Mouse (Mus musculus) embryonic facial prominence, embryonic 11.5 days (tissue): ENCODE measurements at regions not wholly inside any gene's neighbourhood (a gene's known extent, or its start where the extent isn't known, plus 50 kb on each side); places are given as distances from the start of the nearest gene placed in this dataset.
A peak's percentile ranks its signal among the peaks of the same experiment; 100 is the strongest.

Source experiments
- ATAC-seq: fragments of 200-750 bp; cut with Nextera tagmentation; replicated peaks from 2 replicates; pipeline ENCODE4 v1.8.0; 2017; ENCODE audit warnings: low read depth; ENCODE audit not compliant: insufficient number of reproducible peaks, low FRiP score, low TSS enrichment
- DNase-seq: peaks from one replicate; pipeline ENCODE4 v3.0.0-alpha.2; 2015; ENCODE audit warnings: low spot score
- H3K27ac ChIP-seq: fragments of 300-500 bp; sonication (generic); replicated peaks from 2 replicates; pipeline ENCODE4 v1.5.1; 2014; ENCODE audit warnings: mild to moderate bottlenecking, low read depth, low read length, control low read depth
- H3K27me3 ChIP-seq: fragments of 300-500 bp; sonication (generic); 2 replicates; pipeline ENCODE4 v1.6.1; 2014; ENCODE audit warnings: mild to moderate bottlenecking, low read length, moderate library complexity, mixed read lengths; ENCODE audit not compliant: control insufficient read depth, insufficient read depth
- H3K36me3 ChIP-seq: fragments of 300-500 bp; sonication (generic); replicated peaks from 2 replicates; pipeline ENCODE4 v1.6.1; 2014; ENCODE audit warnings: low read depth, mild to moderate bottlenecking, low read length, moderate library complexity, mixed read lengths; ENCODE audit not compliant: control insufficient read depth, insufficient read depth
- H3K4me1 ChIP-seq: fragments of 300-500 bp; sonication (generic); 2 replicates; pipeline ENCODE4 v1.6.1; 2014; ENCODE audit warnings: low read length, mixed read lengths; ENCODE audit not compliant: control insufficient read depth, insufficient read depth
- H3K4me2 ChIP-seq: fragments of 300-500 bp; sonication (generic); 2 replicates; pipeline ENCODE4 v1.6.1; 2014; ENCODE audit warnings: low read depth, mild to moderate bottlenecking, control low read depth, low read length, moderate library complexity
- H3K4me3 ChIP-seq: fragments of 300-500 bp; sonication (generic); 2 replicates; pipeline ENCODE4 v1.5.1; 2014; ENCODE audit warnings: low read depth, low read length, control low read depth
- H3K9ac ChIP-seq: fragments of 300-500 bp; sonication (generic); replicated peaks from 2 replicates; pipeline ENCODE4 v1.6.1; 2014; ENCODE audit warnings: mild to moderate bottlenecking, control low read depth, low read length
- H3K9me3 ChIP-seq: fragments of 300-500 bp; sonication (generic); replicated peaks from 2 replicates; pipeline ENCODE4 v1.6.1; 2016; ENCODE audit warnings: mild to moderate bottlenecking, low read length, inconsistent platforms, mixed read lengths; ENCODE audit not compliant: control insufficient read depth
- WGBS: fragments of 180-500 bp; shearing (Covaris S2); extraction: QIAGEN DNeasy Blood & Tissue Kit; methylation state at CpG from one replicate; pipeline ENCODE4 v1.1.7; 2014; 5-methylcytosine and 5-hydroxymethylcytosine counted together

DNA sequence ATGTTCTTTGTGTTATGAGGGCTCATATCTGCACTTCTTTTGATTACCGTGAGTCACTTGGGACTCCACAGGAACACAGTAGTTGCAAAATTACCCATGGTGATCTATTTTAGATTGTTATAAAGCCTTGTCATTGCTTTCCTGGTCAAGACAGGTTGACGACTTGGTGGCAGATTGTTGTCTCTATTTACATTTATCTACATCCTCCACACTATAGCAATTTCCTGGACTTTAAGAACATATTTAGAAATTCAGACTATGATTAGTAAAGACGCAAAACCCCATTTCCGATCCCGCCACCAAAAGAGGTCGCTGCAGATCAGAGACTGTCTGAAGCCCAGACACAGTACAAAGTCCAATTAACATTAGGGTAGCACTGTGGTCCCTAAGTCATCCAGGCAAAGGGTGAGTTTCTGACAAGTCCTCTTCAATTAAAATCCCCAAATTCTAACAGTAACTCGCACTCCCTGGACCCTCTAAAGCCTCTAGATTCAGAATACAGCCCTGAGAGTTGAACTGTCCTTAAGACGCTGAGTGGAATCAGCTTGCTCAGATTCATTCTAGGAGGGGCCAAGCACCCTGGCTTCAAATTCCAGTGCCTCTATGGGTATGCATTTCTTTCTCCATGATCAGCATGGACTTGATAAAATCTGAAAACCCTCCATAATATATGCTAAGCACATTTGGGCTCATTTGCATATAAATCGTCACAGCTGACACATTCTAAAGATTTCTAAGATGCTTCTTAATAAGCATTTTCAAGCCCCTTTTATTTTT is 461.9 kb upstream of the BC052040 start:
- 75% methylated on average over 9 of the region's 9 CpGs for WGBS
- Histone ChIP-seq H3K4me2 (no peak overlapping the region), H3K27me3 (no peaks in the 10 kb centered on the region), H3K4me3 (no peak overlapping the region), H3K9ac (no peak overlapping the region), H3K4me1 (no peaks in the 10 kb centered on the region), H3K36me3 (no peaks in the 10 kb centered on the region), H3K9me3 (no peaks in the 10 kb centered on the region), H3K27ac (no peak overlapping the region)
- DNase-seq (no peak), ATAC-seq (no peak)

DNA sequence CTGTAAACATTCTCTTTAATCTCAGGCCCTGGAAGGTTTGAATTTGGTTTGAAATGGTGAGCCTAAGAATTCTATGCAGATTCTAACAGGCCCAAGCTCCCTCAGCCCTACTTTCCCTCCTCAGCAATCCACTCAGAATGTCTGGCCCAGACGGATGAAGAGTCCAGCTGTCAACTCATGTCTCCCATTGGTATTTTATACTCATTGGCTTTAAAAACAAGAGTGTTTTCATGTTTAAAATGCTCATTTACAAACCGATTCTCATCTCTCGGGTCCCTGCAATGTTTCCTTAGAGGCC is 461.4 kb upstream of the BC052040 start:
- no peak for ATAC-seq
- H3K27ac ChIP-seq, result no peak overlapping the region
- no peaks in the 10 kb centered on the region for H3K36me3 ChIP-seq
- 65% methylated on average over 3 of the region's 3 CpGs for WGBS
- DNase-seq, result no peak
- H3K4me3 ChIP-seq, result no peak overlapping the region
- H3K9me3 ChIP-seq, result no peaks in the 10 kb centered on the region
- H3K27me3 ChIP-seq, result no peaks in the 10 kb centered on the region
- H3K4me1 ChIP-seq, result no peaks in the 10 kb centered on the region
- no peak overlapping the region for H3K9ac ChIP-seq
- no peak overlapping the region for H3K4me2 ChIP-seq

DNA sequence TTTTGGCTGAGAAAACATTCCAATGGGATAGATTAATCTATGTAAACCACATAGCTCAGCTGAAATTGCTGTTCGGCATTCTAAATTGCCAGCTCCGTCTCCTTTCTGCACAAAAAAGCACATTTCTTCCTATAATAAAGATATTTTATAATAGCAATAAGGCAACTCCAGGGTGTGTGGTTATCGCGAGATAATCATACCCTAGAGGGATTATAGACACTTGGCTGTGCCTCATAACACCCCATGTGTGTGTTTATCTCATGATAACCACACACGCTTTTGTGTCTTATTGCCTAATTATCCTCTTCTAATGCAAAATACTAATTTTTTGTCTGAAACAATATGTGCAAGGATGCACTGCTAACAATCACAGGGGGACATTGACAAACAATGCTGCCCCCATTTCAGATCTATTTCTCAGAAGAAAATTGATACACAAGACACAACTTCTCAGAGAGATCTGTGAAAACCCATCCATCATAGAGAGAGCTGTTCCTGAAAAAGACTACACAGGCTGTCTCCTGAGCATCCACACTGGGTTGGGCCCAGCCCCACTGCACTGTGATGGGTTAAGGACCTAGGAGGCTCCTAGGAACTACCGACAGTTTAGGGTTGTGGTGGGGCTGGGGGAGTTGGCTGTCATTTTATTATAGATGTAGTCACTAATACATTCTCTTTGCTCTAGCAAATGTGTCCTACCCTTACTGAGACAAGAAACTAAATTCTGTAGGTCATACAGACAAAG is 454.7 kb upstream of the BC052040 start:
- ATAC-seq (no peak), DNase-seq (no peak)
- H3K9ac ChIP-seq, result no peak overlapping the region
- H3K9me3 ChIP-seq, result no peaks in the 10 kb centered on the region
- no peak overlapping the region for H3K4me2 ChIP-seq
- no peaks in the 10 kb centered on the region for H3K27me3 ChIP-seq
- no peaks in the 10 kb centered on the region for H3K36me3 ChIP-seq
- WGBS, result 90% methylated on average over 6 of the region's 6 CpGs
- no peak overlapping the region for H3K4me3 ChIP-seq
- H3K27ac ChIP-seq, result no peak overlapping the region
- H3K4me1 ChIP-seq, result no peaks in the 10 kb centered on the region

DNA sequence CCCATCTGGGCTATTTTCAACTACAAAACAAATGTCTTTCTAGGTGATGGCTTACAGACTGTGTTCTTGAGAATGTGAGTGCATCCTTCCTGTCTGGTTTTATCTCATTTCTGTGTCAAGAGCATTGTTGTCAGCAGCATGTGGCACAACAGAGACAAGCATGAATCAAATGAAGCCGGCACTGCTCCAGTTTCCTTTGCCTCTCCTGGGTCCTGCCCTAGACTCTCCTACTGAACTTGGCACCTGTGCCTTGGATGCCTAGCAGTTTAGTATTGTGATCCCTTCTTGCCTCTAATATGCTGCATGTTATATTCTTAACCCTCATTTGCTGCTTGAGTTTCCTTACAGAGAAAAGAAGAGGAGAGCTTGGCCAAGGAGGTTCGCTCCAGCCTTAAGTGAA is 449.8 kb upstream of the BC052040 start:
- no peak overlapping the region for H3K4me3 ChIP-seq
- ATAC-seq, result no peak
- no peak overlapping the region for H3K27ac ChIP-seq
- no peak overlapping the region for H3K9ac ChIP-seq
- 63% methylated on average over 2 of the region's 2 CpGs for WGBS
- no peaks in the 10 kb centered on the region for H3K4me1 ChIP-seq
- H3K36me3 ChIP-seq, result no peaks in the 10 kb centered on the region
- no peaks in the 10 kb centered on the region for H3K9me3 ChIP-seq
- no peak overlapping the region for H3K4me2 ChIP-seq
- H3K27me3 ChIP-seq, result no peaks in the 10 kb centered on the region
- no peak for DNase-seq

DNA sequence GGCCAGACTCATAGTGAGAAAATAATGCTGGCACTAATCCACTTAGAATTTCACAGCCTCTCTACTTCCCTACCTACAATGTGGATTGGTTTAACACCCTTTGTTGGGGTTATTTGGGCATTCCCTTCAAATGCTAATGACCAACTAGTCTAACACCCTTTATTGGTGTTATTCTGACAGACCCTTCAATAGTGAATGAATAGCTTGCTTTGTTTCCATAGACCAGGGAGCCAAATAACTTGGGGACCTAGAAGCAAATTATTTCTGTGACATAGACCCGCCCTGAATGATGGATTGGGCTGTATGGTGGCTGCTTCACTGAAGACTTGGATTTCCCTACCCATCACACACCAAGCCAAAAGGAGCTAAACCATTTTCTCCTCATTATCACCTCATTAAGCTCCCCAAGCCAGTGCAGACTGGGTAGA is 449.3 kb upstream of the BC052040 start:
- Histone ChIP-seq H3K27me3 (no peaks in the 10 kb centered on the region), H3K4me1 (no peaks in the 10 kb centered on the region), H3K4me2 (no peak overlapping the region), H3K36me3 (no peaks in the 10 kb centered on the region), H3K4me3 (no peak overlapping the region), H3K9me3 (no peaks in the 10 kb centered on the region), H3K27ac (no peak overlapping the region), H3K9ac (no peak overlapping the region)
- DNase-seq (no peak), ATAC-seq (0 out of 2 replicates have a peak, but pooled peaks have one; percentile 23)
- WGBS, result 42% methylated on average over 1 of the region's 1 CpGs

DNA sequence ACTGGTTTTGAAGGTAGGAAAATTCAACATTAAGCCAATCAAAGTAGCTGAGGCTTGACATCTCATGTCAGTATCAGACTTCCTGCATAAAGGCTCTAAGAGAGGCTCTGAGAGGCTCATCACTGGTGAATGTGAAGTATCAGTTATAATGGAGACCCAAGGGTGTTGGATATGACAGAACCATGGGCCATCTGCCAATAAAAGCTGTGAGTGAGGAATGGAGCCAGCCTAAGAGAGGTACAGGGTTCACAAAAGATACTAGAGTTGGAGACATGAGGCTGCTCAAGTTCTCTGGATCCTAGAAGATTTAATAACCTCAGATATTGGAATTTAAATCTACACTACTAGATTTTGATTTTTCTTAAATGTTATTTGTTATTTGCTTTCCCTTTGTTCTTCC is 440.1 kb upstream of the BC052040 start:
- Histone ChIP-seq H3K4me1 (no peaks in the 10 kb centered on the region), H3K27me3 (no peaks in the 10 kb centered on the region), H3K9me3 (no peaks in the 10 kb centered on the region), H3K4me2 (no peak overlapping the region), H3K4me3 (no peak overlapping the region), H3K9ac (no peak overlapping the region), H3K27ac (no peak overlapping the region), H3K36me3 (no peaks in the 10 kb centered on the region)
- no peak for DNase-seq
- no peak for ATAC-seq

DNA sequence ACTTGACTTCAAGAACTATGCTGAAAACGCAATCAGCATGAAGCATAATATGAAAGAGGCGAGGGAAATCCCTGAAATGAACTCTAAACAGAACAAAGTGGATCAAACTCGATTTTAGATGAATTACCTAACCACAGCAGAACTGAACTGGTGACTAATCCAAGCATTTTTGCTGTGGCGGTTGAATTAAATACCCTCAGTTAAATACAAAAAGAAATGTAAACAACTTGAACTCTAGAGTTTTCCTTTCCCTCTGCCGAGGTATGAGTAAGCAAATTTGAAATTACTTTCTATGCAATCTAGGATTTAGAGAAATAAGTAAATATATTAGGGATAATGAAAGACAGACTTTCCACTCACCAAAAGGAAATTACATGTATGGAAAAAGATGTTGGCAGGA is 409.4 kb upstream of the BC052040 start:
- H3K27me3 ChIP-seq, result no peaks in the 10 kb centered on the region
- H3K9ac ChIP-seq, result no peak overlapping the region
- WGBS, result 64% methylated on average over 5 of the region's 5 CpGs
- no peaks in the 10 kb centered on the region for H3K9me3 ChIP-seq
- no peak overlapping the region for H3K4me2 ChIP-seq
- H3K27ac ChIP-seq, result no peak overlapping the region
- DNase-seq (no peak), ATAC-seq (no peak)
- no peak overlapping the region for H3K4me3 ChIP-seq
- no peaks in the 10 kb centered on the region for H3K4me1 ChIP-seq
- no peaks in the 10 kb centered on the region for H3K36me3 ChIP-seq

DNA sequence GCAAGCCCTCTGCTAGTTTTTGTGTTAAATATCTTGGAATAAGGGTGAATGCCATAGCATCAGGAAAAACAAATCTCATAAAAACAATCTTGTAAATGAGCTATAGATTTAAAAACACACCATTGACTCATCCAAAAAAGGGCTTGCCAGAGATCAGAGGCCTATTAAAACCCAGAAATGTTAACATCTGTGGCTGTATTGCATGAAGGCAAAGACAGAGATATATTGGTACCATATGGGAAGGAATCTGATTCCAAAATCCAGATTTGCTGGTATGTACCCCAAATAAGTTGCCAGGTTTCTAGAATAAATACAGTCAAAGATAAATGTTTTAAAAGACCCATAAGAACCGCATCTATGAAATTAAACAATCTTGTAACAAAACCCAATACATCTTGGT is 404.4 kb upstream of the BC052040 start:
- Histone ChIP-seq H3K4me2 (no peak overlapping the region), H3K9me3 (no peaks in the 10 kb centered on the region), H3K4me1 (no peaks in the 10 kb centered on the region), H3K9ac (no peak overlapping the region), H3K4me3 (no peak overlapping the region), H3K27me3 (no peaks in the 10 kb centered on the region), H3K36me3 (no peaks in the 10 kb centered on the region), H3K27ac (no peak overlapping the region)
- ATAC-seq (no peak), DNase-seq (peak; percentile 32)
- WGBS, result 70% methylated on average over 1 of the region's 1 CpGs
